Mouse (Mus musculus): ENCODE data around the gene Nmur1. TPM values are rescaled to one million over a fixed set of nuclear protein-coding genes. Genes with fewer than 3 reads are reported as not detected.

Nmur1 gene
- polyA plus RNA-seq, 1 experiment from 2014 or later = not detected

DNA sequence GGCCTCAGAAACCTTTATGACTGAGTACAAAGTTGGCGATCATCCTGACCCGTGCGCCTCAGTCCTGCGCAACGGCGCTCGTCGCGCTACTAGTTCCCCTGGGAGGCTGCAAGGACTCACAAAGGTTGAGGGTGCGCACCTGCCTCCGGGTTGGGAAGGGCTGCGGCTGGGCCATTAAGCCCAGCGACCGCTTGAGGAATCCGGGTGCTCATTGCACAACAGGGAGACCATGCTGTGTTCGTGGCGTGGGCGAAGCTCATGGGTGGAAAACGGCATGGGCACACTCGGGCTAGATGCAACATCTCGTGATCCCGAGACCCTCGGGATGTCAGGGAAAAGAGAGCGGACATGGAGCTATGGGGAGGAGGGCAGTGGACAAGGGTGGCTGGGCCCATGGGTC, 16.8 kb upstream of the Nmur1 start:
- Histone ChIP-seq H3K4me1 (ENCODE audit: control insufficient read depth, insufficient read depth, low read length) (peaks cover 39% of the 10 kb centered on the region), H3K9ac (ENCODE audit: low read depth, low read length) (peak overlapping the region; percentile 97), H3K9me3 (replicated peaks; ENCODE audit: control insufficient read depth, low read length) (no peaks in the 10 kb centered on the region), H3K36me3 (ENCODE audit: control insufficient read depth, insufficient read depth, low read length) (no peaks in the 10 kb centered on the region), H3K4me3 (ENCODE audit: low read depth, low read length) (peak overlapping the region; percentile 52), H3K4me2 (peak overlapping the region; percentile 98), H3K27ac (ENCODE audit: low read depth, low read length) (peak overlapping the region; percentile 100), H3K27me3 (ENCODE audit: control insufficient read depth, insufficient read depth, low read length) (no peaks in the 10 kb centered on the region)
- ATAC-seq (replicated peaks; ENCODE audit: insufficient number of reproducible peaks, low FRiP score, low TSS enrichment) = no peak
- 6% methylated on average over 24 of the region's 24 CpGs for WGBS (ENCODE audit: insufficient replicate concordance)

DNA sequence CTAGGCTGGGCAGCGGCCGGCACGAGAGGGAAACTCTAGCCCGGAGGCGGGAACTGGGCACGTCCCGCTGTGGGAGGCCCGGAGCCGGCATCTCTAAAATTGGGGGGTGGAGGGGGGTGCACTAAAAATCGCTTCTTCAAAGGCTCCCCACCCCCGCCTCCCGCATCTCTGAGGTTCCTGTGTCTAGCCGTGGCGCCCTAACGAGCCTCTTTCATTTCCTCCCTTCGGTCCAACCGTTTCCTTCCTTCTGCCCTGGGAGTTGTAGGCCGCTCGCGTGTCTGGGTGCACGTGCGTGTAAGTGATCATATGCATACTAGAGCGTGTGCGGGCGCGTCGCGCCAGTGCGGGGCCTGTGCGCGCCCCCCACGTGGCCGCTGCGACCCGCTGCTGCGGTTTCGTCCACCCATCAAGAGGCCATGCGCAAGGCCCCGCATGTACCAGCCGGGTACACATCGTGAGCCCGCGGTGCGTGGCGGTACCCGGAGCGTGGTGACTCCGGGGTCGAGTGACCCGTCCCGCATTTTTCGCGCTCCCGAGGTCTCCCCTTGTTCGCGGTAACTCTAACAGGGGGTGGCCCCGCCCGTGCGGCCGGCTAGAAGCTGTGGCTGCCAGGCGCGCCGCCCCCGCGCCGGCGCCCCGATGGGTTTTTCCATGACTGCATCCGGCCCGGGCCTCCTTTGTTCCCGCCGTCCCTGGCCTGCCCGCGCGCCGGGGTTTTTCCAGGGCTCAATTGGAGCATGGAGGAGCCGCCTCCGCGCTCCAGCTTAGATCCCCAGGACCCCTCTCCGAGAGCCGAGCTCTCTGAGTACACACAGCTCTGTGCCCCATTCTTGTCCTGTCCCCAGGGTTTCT, 16.2 kb upstream of the Nmur1 start:
- peak; percentile 64 for ATAC-seq (replicated peaks; ENCODE audit: insufficient number of reproducible peaks, low FRiP score, low TSS enrichment)
- no peaks in the 10 kb centered on the region for H3K9me3 ChIP-seq (replicated peaks; ENCODE audit: control insufficient read depth, low read length)
- peak overlapping the region; percentile 100 for H3K27ac ChIP-seq (ENCODE audit: low read depth, low read length)
- WGBS (ENCODE audit: insufficient replicate concordance) = under 1% methylated on average over 81 of the region's 81 CpGs
- peak overlapping the region; percentile 97 for H3K9ac ChIP-seq (ENCODE audit: low read depth, low read length)
- H3K4me3 ChIP-seq (ENCODE audit: low read depth, low read length) = peak overlapping the region; percentile 52
- H3K27me3 ChIP-seq (ENCODE audit: control insufficient read depth, insufficient read depth, low read length) = no peaks in the 10 kb centered on the region
- H3K36me3 ChIP-seq (ENCODE audit: control insufficient read depth, insufficient read depth, low read length) = no peaks in the 10 kb centered on the region
- H3K4me2 ChIP-seq = peak overlapping the region; percentile 98
- peaks cover 37% of the 10 kb centered on the region for H3K4me1 ChIP-seq (ENCODE audit: control insufficient read depth, insufficient read depth, low read length)

DNA sequence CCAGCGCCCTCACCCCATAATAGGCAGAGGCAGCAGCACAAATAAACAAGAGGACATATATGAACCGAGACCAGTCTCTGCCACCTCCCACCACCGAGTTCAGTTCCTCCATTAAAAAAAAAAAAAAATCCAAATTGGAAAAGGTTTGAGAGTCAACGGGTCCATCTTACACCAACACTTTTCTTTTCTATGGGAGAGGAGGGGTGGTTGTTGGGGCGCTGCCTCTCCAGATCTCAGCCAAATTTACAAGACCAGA, 15.6 kb upstream of the Nmur1 start:
- H3K36me3 ChIP-seq (ENCODE audit: control insufficient read depth, insufficient read depth, low read length) = no peaks in the 10 kb centered on the region

DNA sequence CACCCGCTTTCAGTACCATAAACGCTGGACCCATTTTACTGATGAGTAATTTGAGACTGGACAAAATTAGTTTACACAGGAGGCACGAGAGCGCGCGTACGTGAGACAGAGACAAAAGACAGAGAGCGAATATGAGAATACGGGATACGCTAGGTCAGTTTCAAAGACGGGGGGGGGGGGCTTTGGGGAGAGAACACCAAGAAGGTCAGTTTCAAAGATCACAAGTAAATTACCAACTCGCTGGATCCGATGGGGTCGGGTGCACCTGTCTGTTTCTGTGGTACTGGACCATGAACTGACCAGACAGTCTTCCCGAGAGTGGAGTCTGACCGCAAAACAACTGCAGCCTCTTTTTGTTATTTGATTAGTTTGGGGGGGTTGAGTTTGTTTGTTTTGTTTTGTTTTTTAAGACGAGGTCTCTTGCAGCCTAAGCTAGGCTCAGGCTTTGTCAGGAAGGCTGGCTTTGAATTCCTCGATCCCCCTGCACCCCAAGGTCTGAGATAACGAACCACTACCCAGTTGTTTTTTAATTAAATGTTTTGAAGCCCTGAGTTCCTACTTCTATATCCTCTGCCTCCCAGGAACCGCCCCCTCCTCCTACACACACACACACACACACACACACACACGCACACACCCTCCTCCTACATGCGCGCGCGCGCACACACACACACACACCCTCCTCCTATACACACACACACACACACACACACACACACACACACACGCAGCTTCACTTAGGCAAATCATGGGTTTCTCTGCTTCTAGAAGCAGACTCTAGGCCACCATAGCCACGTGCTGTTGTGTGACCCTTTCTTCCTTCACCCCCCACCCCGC, 15.1 kb upstream of the Nmur1 start:
- WGBS (ENCODE audit: insufficient replicate concordance) = under 1% methylated on average over 29 of the region's 29 CpGs
- Histone ChIP-seq H3K36me3 (ENCODE audit: control insufficient read depth, insufficient read depth, low read length) (no peaks in the 10 kb centered on the region), H3K27ac (ENCODE audit: low read depth, low read length) (peak overlapping the region; percentile 100), H3K9ac (ENCODE audit: low read depth, low read length) (peak overlapping the region; percentile 97), H3K4me2 (peak overlapping the region; percentile 98), H3K9me3 (replicated peaks; ENCODE audit: control insufficient read depth, low read length) (no peaks in the 10 kb centered on the region), H3K4me1 (ENCODE audit: control insufficient read depth, insufficient read depth, low read length) (peaks cover 43% of the 10 kb centered on the region), H3K27me3 (ENCODE audit: control insufficient read depth, insufficient read depth, low read length) (no peaks in the 10 kb centered on the region), H3K4me3 (ENCODE audit: low read depth, low read length) (peak overlapping the region; percentile 52)
- ATAC-seq (replicated peaks; ENCODE audit: insufficient number of reproducible peaks, low FRiP score, low TSS enrichment) = peak; percentile 36

More for the DNA sequence above, 15.6 kb upstream of the Nmur1 start:
- Histone ChIP-seq H3K27ac (ENCODE audit: low read depth, low read length) (peak overlapping the region; percentile 100), H3K27me3 (ENCODE audit: control insufficient read depth, insufficient read depth, low read length) (no peaks in the 10 kb centered on the region), H3K4me3 (ENCODE audit: low read depth, low read length) (peak overlapping the region; percentile 52), H3K9ac (ENCODE audit: low read depth, low read length) (peak overlapping the region; percentile 97), H3K4me2 (peak overlapping the region; percentile 98), H3K9me3 (replicated peaks; ENCODE audit: control insufficient read depth, low read length) (no peaks in the 10 kb centered on the region), H3K4me1 (ENCODE audit: control insufficient read depth, insufficient read depth, low read length) (peaks cover 38% of the 10 kb centered on the region)
- WGBS (ENCODE audit: insufficient replicate concordance) = 1% methylated on average over 5 of the region's 5 CpGs
- no peak; the same call in 1 of the 2 replicates for ATAC-seq (replicated peaks; ENCODE audit: insufficient number of reproducible peaks, low FRiP score, low TSS enrichment)

DNA sequence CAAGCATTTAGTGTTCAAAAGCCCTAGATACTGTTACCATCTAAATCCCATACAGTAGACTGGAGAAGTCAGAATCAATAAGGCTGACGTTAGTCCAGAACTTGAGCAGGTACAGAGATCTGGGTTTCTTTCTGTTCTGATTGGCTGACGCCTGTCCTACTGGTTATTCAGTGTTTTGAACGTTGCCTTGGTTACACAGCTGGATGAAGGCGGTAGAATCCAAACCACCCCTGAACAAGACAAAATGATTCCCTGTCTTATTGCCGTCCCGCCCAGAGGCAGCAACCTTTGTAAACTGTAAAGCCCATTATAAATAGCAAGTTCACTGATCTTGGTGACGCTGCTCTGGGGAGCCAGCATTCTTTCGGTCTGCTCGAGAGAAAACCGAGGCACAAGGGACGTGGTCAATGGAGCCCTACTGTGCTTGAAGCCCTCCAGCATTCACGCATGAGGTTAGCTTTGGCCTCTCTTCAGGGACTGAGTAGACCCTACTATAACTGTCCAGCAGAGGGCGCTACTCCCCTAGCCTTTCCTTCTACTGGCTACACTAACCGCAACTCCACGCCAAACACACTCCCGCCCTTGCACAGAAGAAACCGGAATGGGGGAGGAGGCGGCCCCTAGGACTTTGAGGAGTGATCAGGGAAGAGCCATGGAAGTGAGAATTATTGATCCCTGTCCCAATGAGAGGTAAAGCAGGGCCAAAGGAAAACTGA, 14.3 kb upstream of the Nmur1 start:
- peak; percentile 57 for ATAC-seq (replicated peaks; ENCODE audit: insufficient number of reproducible peaks, low FRiP score, low TSS enrichment)
- Histone ChIP-seq H3K27ac (ENCODE audit: low read depth, low read length) (peak overlapping the region; percentile 100), H3K4me3 (ENCODE audit: low read depth, low read length) (peak overlapping the region; percentile 52), H3K9ac (ENCODE audit: low read depth, low read length) (peak overlapping the region; percentile 97), H3K4me1 (ENCODE audit: control insufficient read depth, insufficient read depth, low read length) (peaks cover 50% of the 10 kb centered on the region), H3K27me3 (ENCODE audit: control insufficient read depth, insufficient read depth, low read length) (no peaks in the 10 kb centered on the region), H3K4me2 (peak overlapping the region; percentile 98), H3K9me3 (replicated peaks; ENCODE audit: control insufficient read depth, low read length) (no peaks in the 10 kb centered on the region), H3K36me3 (ENCODE audit: control insufficient read depth, insufficient read depth, low read length) (no peaks in the 10 kb centered on the region)
- 6% methylated on average over 18 of the region's 18 CpGs for WGBS (ENCODE audit: insufficient replicate concordance)

DNA sequence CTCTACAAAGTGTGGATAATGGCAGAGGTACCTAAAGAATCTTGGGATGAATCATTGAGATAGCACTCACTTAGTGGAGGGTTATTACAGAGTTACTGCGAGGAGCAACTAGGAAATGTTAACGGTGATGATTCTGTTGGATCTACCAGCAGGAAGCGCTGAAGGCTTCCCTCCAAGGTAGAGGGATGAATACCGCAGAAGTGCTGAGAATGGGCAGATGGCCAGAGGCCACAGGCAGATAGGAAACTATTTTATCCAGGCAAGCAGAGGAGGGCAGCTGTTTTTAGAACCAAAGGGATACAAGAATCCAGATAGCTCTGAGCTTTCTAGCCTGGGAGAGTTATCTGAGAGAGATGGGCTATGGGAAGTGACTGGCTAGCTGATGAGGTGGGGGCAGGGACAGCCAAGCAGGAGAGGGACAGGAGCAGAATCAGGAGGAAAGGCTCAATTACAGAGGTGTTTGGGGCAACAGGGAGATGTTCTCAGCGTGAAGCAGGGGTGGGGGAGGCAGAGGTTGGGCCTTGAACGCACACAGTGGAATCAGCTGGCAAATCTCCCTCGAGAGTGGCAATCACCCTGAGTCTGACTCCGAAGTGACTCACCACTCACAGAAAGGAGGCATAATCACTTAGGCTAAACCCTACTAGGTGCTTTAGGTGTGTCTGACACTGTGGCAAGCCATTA, 13.6 kb upstream of the Nmur1 start:
- Histone ChIP-seq H3K4me1 (ENCODE audit: control insufficient read depth, insufficient read depth, low read length) (peaks cover 57% of the 10 kb centered on the region), H3K27me3 (ENCODE audit: control insufficient read depth, insufficient read depth, low read length) (no peaks in the 10 kb centered on the region), H3K4me2 (peak overlapping the region; percentile 98), H3K36me3 (ENCODE audit: control insufficient read depth, insufficient read depth, low read length) (no peaks in the 10 kb centered on the region), H3K9ac (ENCODE audit: low read depth, low read length) (peak overlapping the region; percentile 52; the same call in 1 of the 2 replicates), H3K4me3 (ENCODE audit: low read depth, low read length) (no peak overlapping the region), H3K27ac (ENCODE audit: low read depth, low read length) (peak overlapping the region; percentile 100), H3K9me3 (replicated peaks; ENCODE audit: control insufficient read depth, low read length) (no peaks in the 10 kb centered on the region)
- ATAC-seq (replicated peaks; ENCODE audit: insufficient number of reproducible peaks, low FRiP score, low TSS enrichment) = no peak
- WGBS (ENCODE audit: insufficient replicate concordance) = 8% methylated on average over 8 of the region's 8 CpGs

DNA sequence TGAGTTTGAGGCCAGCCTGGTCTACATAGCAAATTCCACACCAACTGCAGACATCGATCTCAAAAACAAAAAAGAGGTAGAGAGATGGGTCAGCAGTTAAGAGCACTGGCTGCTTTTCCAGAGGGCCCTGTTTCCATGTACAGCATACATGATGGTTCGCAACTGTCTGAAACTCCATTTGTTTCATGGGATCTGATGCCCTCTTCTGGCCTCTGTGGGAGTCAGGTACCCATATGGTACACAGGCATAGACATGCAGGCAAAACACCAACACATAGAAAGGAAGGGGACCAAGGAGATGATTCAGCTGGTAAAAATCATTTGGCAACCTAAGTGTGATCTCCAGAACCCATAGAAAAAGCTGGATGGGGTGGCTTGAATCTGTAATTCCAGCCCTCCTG, 12.5 kb upstream of the Nmur1 start:
- WGBS (ENCODE audit: insufficient replicate concordance) = 65% methylated on average over 2 of the region's 2 CpGs
- no peak overlapping the region for H3K9ac ChIP-seq (ENCODE audit: low read depth, low read length)
- H3K4me3 ChIP-seq (ENCODE audit: low read depth, low read length) = no peak overlapping the region
- no peaks in the 10 kb centered on the region for H3K36me3 ChIP-seq (ENCODE audit: control insufficient read depth, insufficient read depth, low read length)
- H3K4me1 ChIP-seq (ENCODE audit: control insufficient read depth, insufficient read depth, low read length) = peaks cover 58% of the 10 kb centered on the region
- no peak overlapping the region for H3K27ac ChIP-seq (ENCODE audit: low read depth, low read length)
- H3K27me3 ChIP-seq (ENCODE audit: control insufficient read depth, insufficient read depth, low read length) = no peaks in the 10 kb centered on the region
- no peak overlapping the region for H3K4me2 ChIP-seq
- no peak for ATAC-seq (replicated peaks; ENCODE audit: insufficient number of reproducible peaks, low FRiP score, low TSS enrichment)
- H3K9me3 ChIP-seq (replicated peaks; ENCODE audit: control insufficient read depth, low read length) = no peaks in the 10 kb centered on the region

DNA sequence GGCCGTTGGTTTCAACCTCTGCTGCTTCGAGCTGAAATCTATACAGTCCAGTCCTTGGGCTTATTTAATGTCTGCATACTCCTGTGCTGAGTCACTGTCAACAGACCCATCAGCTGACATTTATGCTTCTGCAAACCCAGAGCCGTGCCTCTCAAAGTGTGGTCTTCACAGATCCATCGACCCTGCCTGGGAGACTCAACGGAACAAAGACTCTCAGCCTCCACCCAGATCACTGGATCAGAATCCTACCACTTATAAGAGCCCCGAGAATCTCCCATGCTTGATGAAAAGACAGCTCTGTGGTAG, 11.9 kb upstream of the Nmur1 start:
- Histone ChIP-seq H3K27ac (ENCODE audit: low read depth, low read length) (peak overlapping the region; percentile 47; the same call in 1 of the 2 replicates), H3K27me3 (ENCODE audit: control insufficient read depth, insufficient read depth, low read length) (no peaks in the 10 kb centered on the region), H3K4me3 (ENCODE audit: low read depth, low read length) (no peak overlapping the region), H3K4me1 (ENCODE audit: control insufficient read depth, insufficient read depth, low read length) (peaks cover 58% of the 10 kb centered on the region), H3K9me3 (replicated peaks; ENCODE audit: control insufficient read depth, low read length) (no peaks in the 10 kb centered on the region), H3K36me3 (ENCODE audit: control insufficient read depth, insufficient read depth, low read length) (no peaks in the 10 kb centered on the region), H3K9ac (ENCODE audit: low read depth, low read length) (0 out of 2 replicates have a peak overlapping the region, but pooled peaks have one; percentile 18), H3K4me2 (no peak overlapping the region)
- no peak for ATAC-seq (replicated peaks; ENCODE audit: insufficient number of reproducible peaks, low FRiP score, low TSS enrichment)
- 45% methylated on average over 6 of the region's 6 CpGs for WGBS (ENCODE audit: insufficient replicate concordance)

Data from heart, embryonic 11.5 days (tissue).